Mouse (Mus musculus): ENCODE measurements around the gene Pik3c2a.
A peak's percentile ranks its signal among the peaks of the same experiment; 100 is the strongest.
"Not testable (repeated sequence)": the region's sequence is repeated elsewhere in the genome, so short reads cannot be mapped to it uniquely, and the experiment has no call there.

The Pik3c2a gene

GRCm38 (mm10) chr7:116392329-116392728 lies 50.9 kb downstream of the Pik3c2a start:
- no peak for DNase-seq (ENCODE audit: low spot score in 2 of 2)

- DNase-seq (ENCODE audit: low spot score in 2 of 2), result not testable (repeated sequence)
Observed at GRCm38 (mm10) chr7:116387389-116387788, 55.9 kb downstream of the Pik3c2a start.

GRCm38 (mm10) chr7:116379181-116379580 lies 64.1 kb downstream of the Pik3c2a start:
- not testable (repeated sequence) for DNase-seq (ENCODE audit: low spot score in 2 of 2)

- DNase-seq (ENCODE audit: low spot score in 2 of 2), result no peak
Observed at GRCm38 (mm10) chr7:116374284-116374683, 69.0 kb downstream of the Pik3c2a start.

- DNase-seq (ENCODE audit: low spot score in 2 of 2), result peak; percentile 60 to 67
Observed at GRCm38 (mm10) chr7:116336226-116336625, 107.0 kb downstream of the Pik3c2a start.

- DNase-seq (ENCODE audit: low spot score in 2 of 2), result no peak
Observed at GRCm38 (mm10) chr7:116335133-116335532, 108.1 kb downstream of the Pik3c2a start.

- DNase-seq (ENCODE audit: low spot score in 2 of 2), result no peak
Observed at GRCm38 (mm10) chr7:116334669-116335038, 108.6 kb downstream of the Pik3c2a start.

GRCm38 (mm10) chr7:116333713-116334668 lies 109.3 kb downstream of the Pik3c2a start, which contains the start of gene Rps13:
Gene Rps13 (minus strand): TSS chr7:116334195.
- peak; percentile 96 to 97 for DNase-seq (ENCODE audit: low spot score in 2 of 2)

GRCm38 (mm10) chr7:116331246-116331645 lies 112.0 kb downstream of the Pik3c2a start:
- DNase-seq (ENCODE audit: low spot score in 2 of 2), result no peak

- DNase-seq (ENCODE audit: low spot score in 2 of 2), result no peak
Observed at GRCm38 (mm10) chr7:116329858-116330257, 113.4 kb downstream of the Pik3c2a start.

- DNase-seq (ENCODE audit: low spot score in 2 of 2), result no peak
Observed at GRCm38 (mm10) chr7:116328777-116329176, 114.5 kb downstream of the Pik3c2a start.

GRCm38 (mm10) chr7:116327901-116328300 lies 115.3 kb downstream of the Pik3c2a start:
- DNase-seq (ENCODE audit: low spot score in 2 of 2), result peak in 1 of 2 experiments; percentile 33

GRCm38 (mm10) chr7:116323331-116323964 lies 119.8 kb downstream of the Pik3c2a start:
- peak in 1 of 2 experiments; percentile 23 for DNase-seq (ENCODE audit: low spot score in 2 of 2)

- DNase-seq (ENCODE audit: low spot score in 2 of 2), result peak; percentile 12 to 18
Observed at GRCm38 (mm10) chr7:116309456-116309855, 133.8 kb downstream of the Pik3c2a start.

GRCm38 (mm10) chr7:116308632-116308991 lies 134.6 kb downstream of the Pik3c2a start:
- DNase-seq (ENCODE audit: low spot score in 2 of 2), result no peak

GRCm38 (mm10) chr7:116307871-116308631 lies 135.2 kb downstream of the Pik3c2a start, which contains the start of gene Plekha7:
Gene Plekha7 (minus strand): TSS chr7:116308376.
- DNase-seq (ENCODE audit: low spot score in 2 of 2), result peak; percentile 24 to 37

GRCm38 (mm10) chr7:116307099-116307870 lies 136.0 kb downstream of the Pik3c2a start:
- DNase-seq (ENCODE audit: low spot score in 2 of 2), result no peak

- no peak for DNase-seq (ENCODE audit: low spot score in 2 of 2)
Observed at GRCm38 (mm10) chr7:116306601-116307000, 136.6 kb downstream of the Pik3c2a start.

- no peak for DNase-seq (ENCODE audit: low spot score in 2 of 2)
Observed at GRCm38 (mm10) chr7:116301661-116302311, 141.5 kb downstream of the Pik3c2a start.

- DNase-seq (ENCODE audit: low spot score in 2 of 2), result no peak
Observed at GRCm38 (mm10) chr7:116301144-116301543, 142.1 kb downstream of the Pik3c2a start.

- no peak for DNase-seq (ENCODE audit: low spot score in 2 of 2)
Observed at GRCm38 (mm10) chr7:116298851-116299250, 144.4 kb downstream of the Pik3c2a start.

Measured in natural killer cell, adult 2 months (primary cell).